Mouse (Mus musculus) midbrain, embryonic 16.5 days (tissue): ENCODE measurements around the gene Rac3. TPM values are rescaled to one million over a fixed set of nuclear protein-coding genes. Genes with fewer than 3 reads are reported as not detected.
A peak's percentile ranks its signal among the peaks of the same experiment; 100 is the strongest.

Source experiments
- ATAC-seq: fragments of 200-750 bp; cut with Nextera tagmentation; 2 replicates; pipeline ENCODE4 v1.8.0; 2017; ENCODE audit warnings: moderate TSS enrichment
- H3K27ac ChIP-seq: fragments of 300-500 bp; sonication (generic); 2 replicates; pipeline ENCODE4 v1.5.1; 2014; ENCODE audit warnings: mild to moderate bottlenecking, low read length, mixed read lengths
- H3K27me3 ChIP-seq: fragments of 300-500 bp; sonication (generic); 2 replicates; pipeline ENCODE4 v1.6.1; 2014; ENCODE audit warnings: low read depth, low read length, mixed read lengths; ENCODE audit not compliant: control insufficient read depth, insufficient read depth
- H3K36me3 ChIP-seq: fragments of 300-500 bp; sonication (generic); 2 replicates; pipeline ENCODE4 v1.6.1; 2014; ENCODE audit warnings: mild to moderate bottlenecking, low read length, moderate library complexity, mixed read lengths; ENCODE audit not compliant: control insufficient read depth, insufficient read depth
- H3K4me1 ChIP-seq: fragments of 300-500 bp; sonication (generic); 2 replicates; pipeline ENCODE4 v1.6.1; 2014; ENCODE audit warnings: mild to moderate bottlenecking, low read length, mixed read lengths; ENCODE audit not compliant: control insufficient read depth, insufficient read depth
- H3K4me2 ChIP-seq: fragments of 300-500 bp; sonication (generic); 2 replicates; pipeline ENCODE4 v1.6.1; 2014; ENCODE audit warnings: mild to moderate bottlenecking, low read length, mixed read lengths
- H3K4me3 ChIP-seq: fragments of 300-500 bp; sonication (generic); 2 replicates; pipeline ENCODE4 v1.5.1; 2014; ENCODE audit warnings: low read depth, mild to moderate bottlenecking, low read length, moderate library complexity, mixed read lengths
- H3K9ac ChIP-seq: fragments of 300-500 bp; sonication (generic); 2 replicates; pipeline ENCODE4 v1.6.1; 2014; ENCODE audit warnings: low read depth, low read length, mixed read lengths
- H3K9me3 ChIP-seq: fragments of 300-500 bp; sonication (generic); replicated peaks from 2 replicates; pipeline ENCODE4 v1.6.1; 2014; ENCODE audit warnings: mild to moderate bottlenecking, low read length, mixed read lengths; ENCODE audit not compliant: control insufficient read depth, poor library complexity, severe bottlenecking
- WGBS: fragments of 180-500 bp; shearing (Covaris S2); extraction: QIAGEN DNeasy Blood & Tissue Kit; methylation state at CpG from one replicate; pipeline ENCODE4 v1.1.7; 2014; 5-methylcytosine and 5-hydroxymethylcytosine counted together
- polyA plus RNA-seq: library from polyadenylated mRNA; unstranded; fragments of >200 nt; fragmentation: Nextera tagmentation; extraction: Ambion mirVana; gene quantifications from 2 replicates; pipeline ENCODE4 v1.2.1, GENCODE M21; 2015

The Rac3 gene
- polyA plus RNA-seq, 1 experiment from 2014 or later, result 719 TPM

DNA sequence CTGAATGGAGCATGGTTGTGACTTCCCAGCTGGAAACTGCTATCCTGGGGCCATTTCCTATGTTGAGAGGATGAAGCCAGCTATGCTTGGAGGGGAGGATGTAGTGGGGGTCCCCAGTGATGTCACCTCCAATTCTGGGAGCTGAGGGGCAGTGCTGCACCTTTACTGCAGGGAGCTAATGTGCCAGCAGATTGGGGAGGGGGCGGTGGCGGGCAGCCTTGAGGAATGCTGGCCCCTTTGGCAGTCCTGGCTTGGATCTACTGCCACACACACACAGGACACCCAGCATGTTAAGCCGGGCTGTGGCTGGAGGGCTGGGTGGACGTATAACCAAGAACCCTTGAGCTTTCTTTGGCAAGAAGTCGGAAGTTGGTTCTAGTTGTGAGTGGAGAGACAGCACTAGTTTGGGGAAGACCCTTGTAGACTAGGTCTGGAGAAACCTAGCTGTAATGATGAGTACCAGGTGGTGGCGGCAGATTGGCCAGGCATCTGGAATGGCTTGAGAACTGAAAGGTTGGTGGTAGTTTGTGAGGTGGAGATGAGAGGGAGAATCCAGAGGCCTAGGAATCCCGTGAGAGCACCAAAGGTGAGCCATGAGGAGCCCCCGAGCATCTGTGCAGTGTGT, 9.2 kb upstream of the Rac3 start:
- Histone ChIP-seq H3K27me3 (no peaks in the 10 kb centered on the region), H3K4me2 (peak overlapping the region; percentile 100), H3K4me3 (no peak overlapping the region), H3K36me3 (peaks cover 8% of the 10 kb centered on the region), H3K9ac (no peak overlapping the region), H3K4me1 (peaks cover 17% of the 10 kb centered on the region), H3K27ac (no peak overlapping the region), H3K9me3 (no peaks in the 10 kb centered on the region)
- WGBS, result 66% methylated on average over 8 of the region's 8 CpGs
- ATAC-seq, result no peak

- Histone ChIP-seq H3K27me3 (no peaks in the 10 kb centered on the region), H3K36me3 (peaks cover 8% of the 10 kb centered on the region), H3K4me3 (peak overlapping the region; percentile 49), H3K9me3 (no peaks in the 10 kb centered on the region), H3K9ac (peak overlapping the region; percentile 69), H3K27ac (peak overlapping the region; percentile 74), H3K4me1 (peaks cover 15% of the 10 kb centered on the region), H3K4me2 (peak overlapping the region; percentile 100)
- WGBS, result under 1% methylated on average over 38 of the region's 38 CpGs
- ATAC-seq, result peak; percentile 68
Observed at GRCm38 (mm10) chr11:120712771-120713568, 8.3 kb upstream of the Rac3 start.

DNA sequence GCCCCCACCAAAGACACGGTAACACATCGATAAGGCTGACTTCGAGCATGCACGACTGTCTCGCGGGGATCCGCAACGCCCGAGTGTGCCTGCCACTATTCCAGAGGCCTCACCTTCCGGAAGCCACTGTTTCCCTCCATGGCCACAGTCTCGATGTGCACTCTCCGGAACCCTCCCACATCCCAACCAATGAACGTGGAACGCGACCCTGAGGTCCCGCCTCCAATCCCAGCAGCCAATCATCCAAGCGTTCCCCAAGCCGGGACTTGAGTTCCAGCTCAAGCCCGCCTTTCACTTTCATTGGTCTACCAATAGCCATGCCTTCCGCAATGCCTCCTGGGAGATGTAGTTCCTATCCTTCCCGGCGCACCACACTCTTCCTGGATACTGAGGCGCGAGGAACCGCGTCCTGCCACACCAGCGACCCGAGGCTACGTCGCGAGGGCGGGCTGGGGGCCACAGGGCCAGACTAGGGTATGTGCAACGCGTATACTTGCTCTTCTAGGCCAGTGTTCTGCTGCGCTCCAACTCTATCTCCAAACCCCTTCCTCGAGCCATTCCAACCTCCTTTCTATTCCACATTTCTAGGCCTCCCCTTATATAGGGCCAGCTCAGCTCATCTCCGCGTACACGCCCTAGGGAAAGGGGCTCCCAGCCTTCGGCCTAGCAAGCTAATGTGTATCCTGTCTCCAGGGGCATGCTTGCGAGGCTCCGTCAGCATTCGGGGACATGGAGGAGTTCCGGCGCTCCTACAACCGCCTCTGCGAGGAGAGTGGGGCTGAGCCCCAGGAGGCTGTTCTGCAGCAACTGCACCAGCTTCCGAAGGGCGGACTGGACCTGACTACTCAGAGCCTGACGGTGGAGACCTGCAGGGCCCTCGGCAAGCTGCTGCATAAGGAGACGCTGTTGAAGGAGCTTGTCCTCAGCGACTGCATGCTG, 7.4 kb upstream of the Rac3 start, which contains the start of the genes Cenpx and Lrrc45:
Gene Cenpx, minus strand, starts transcription at position 159 of the 939 bp plus-strand sequence.
Gene Lrrc45, plus strand, starts transcription at position 346 of the 939 bp plus-strand sequence.
- no peaks in the 10 kb centered on the region for H3K9me3 ChIP-seq
- no peaks in the 10 kb centered on the region for H3K27me3 ChIP-seq
- ATAC-seq, result peak; percentile 97
- 2% methylated on average over 53 of the region's 53 CpGs for WGBS
- H3K36me3 ChIP-seq, result peaks cover 14% of the 10 kb centered on the region
- peak within 1 kb of the TSS; percentile 100 for H3K4me2 ChIP-seq
- H3K4me1 ChIP-seq, result peaks cover 15% of the 10 kb centered on the region
- H3K4me3 ChIP-seq, result peak within 1 kb of the TSS; percentile 49
- H3K27ac ChIP-seq, result peak within 1 kb of the TSS; percentile 74
- H3K9ac ChIP-seq, result peak within 1 kb of the TSS; percentile 69

- no peaks in the 10 kb centered on the region for H3K27me3 ChIP-seq
- no peak for ATAC-seq
- peaks cover 15% of the 10 kb centered on the region for H3K4me1 ChIP-seq
- H3K27ac ChIP-seq, result no peak overlapping the region
- H3K36me3 ChIP-seq, result peaks cover 10% of the 10 kb centered on the region
- H3K4me2 ChIP-seq, result peak overlapping the region; percentile 72
- 62% methylated on average over 10 of the region's 10 CpGs for WGBS
- H3K9ac ChIP-seq, result peak overlapping the region; percentile 69
- no peaks in the 10 kb centered on the region for H3K9me3 ChIP-seq
- H3K4me3 ChIP-seq, result peak overlapping the region; percentile 49
Observed at GRCm38 (mm10) chr11:120714546-120714945, 6.7 kb upstream of the Rac3 start.

DNA sequence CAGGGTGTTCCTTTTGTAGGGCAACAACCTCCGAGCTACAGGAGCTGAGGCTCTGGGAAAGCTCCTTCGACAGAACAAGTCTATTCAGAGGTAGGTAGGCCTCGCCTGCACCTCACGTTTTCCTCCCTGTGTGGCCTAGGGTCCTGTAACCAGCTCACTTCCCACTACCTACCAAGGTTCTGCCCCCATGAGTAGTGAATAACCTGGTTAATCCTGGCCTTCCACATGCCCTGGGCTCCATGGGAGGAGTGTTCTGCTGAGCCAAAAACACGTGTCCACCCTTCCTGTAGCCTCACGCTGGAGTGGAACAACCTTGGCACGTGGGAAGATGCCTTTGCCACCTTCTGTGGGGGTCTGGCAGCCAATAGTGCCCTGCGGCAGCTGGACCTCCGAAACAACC, 6.1 kb upstream of the Rac3 start:
- H3K27ac ChIP-seq, result no peak overlapping the region
- WGBS, result 92% methylated on average over 9 of the region's 9 CpGs
- H3K36me3 ChIP-seq, result peaks cover 7% of the 10 kb centered on the region
- H3K27me3 ChIP-seq, result no peaks in the 10 kb centered on the region
- H3K4me3 ChIP-seq, result no peak overlapping the region
- H3K9ac ChIP-seq, result no peak overlapping the region
- no peaks in the 10 kb centered on the region for H3K9me3 ChIP-seq
- H3K4me1 ChIP-seq, result peaks cover 15% of the 10 kb centered on the region
- ATAC-seq, result no peak
- H3K4me2 ChIP-seq, result no peak overlapping the region

- H3K4me1 ChIP-seq, result peaks cover 15% of the 10 kb centered on the region; the same call in 1 of the 2 replicates
- no peak overlapping the region for H3K4me3 ChIP-seq
- H3K27me3 ChIP-seq, result no peaks in the 10 kb centered on the region
- H3K4me2 ChIP-seq, result no peak overlapping the region
- H3K9ac ChIP-seq, result no peak overlapping the region
- H3K9me3 ChIP-seq, result no peaks in the 10 kb centered on the region
- no peak for ATAC-seq
- peaks cover 7% of the 10 kb centered on the region for H3K36me3 ChIP-seq
- WGBS, result 94% methylated on average over 9 of the region's 9 CpGs
- no peak overlapping the region for H3K27ac ChIP-seq
Observed at GRCm38 (mm10) chr11:120719242-120719641, 2.0 kb upstream of the Rac3 start.

GRCm38 (mm10) chr11:120719841-120720376, 1.4 kb upstream of the Rac3 start:
- H3K4me1 ChIP-seq, result peaks cover 9% of the 10 kb centered on the region; the same call in 1 of the 2 replicates
- no peak for ATAC-seq
- H3K36me3 ChIP-seq, result peaks cover 7% of the 10 kb centered on the region
- H3K27ac ChIP-seq, result no peak overlapping the region
- no peaks in the 10 kb centered on the region for H3K9me3 ChIP-seq
- H3K4me3 ChIP-seq, result no peak overlapping the region
- 90% methylated on average over 13 of the region's 13 CpGs for WGBS
- no peaks in the 10 kb centered on the region for H3K27me3 ChIP-seq
- no peak overlapping the region for H3K4me2 ChIP-seq
- no peak overlapping the region for H3K9ac ChIP-seq

- ATAC-seq, result peak; percentile 18; the same call in 1 of the 2 replicates
- Histone ChIP-seq H3K4me2 (peak overlapping the region; percentile 69), H3K36me3 (peaks cover 7% of the 10 kb centered on the region), H3K4me1 (peaks cover 8% of the 10 kb centered on the region; the same call in 1 of the 2 replicates), H3K9ac (peak overlapping the region; percentile 79), H3K27me3 (no peaks in the 10 kb centered on the region), H3K4me3 (peak overlapping the region; percentile 59), H3K27ac (peak overlapping the region; percentile 76), H3K9me3 (no peaks in the 10 kb centered on the region)
- 10% methylated on average over 17 of the region's 17 CpGs for WGBS
Observed at GRCm38 (mm10) chr11:120720450-120720849, 820 bp upstream of the Rac3 start.
